Mouse (Mus musculus) hindbrain, embryonic 14.5 days (tissue): Measurements from ENCODE around the gene Ppp1r14c. TPM values are rescaled to one million over a fixed set of nuclear protein-coding genes. Genes with fewer than 3 reads are reported as not detected.
"Not testable (repeated sequence)": the region's sequence is repeated elsewhere in the genome, so short reads cannot be mapped to it uniquely, and the experiment has no call there.

Experiments used
- ATAC-seq: fragments of 200-750 bp; cut with Nextera tagmentation; 2 replicates; pipeline ENCODE4 v1.8.0; 2017; ENCODE audit warnings: moderate number of reproducible peaks, mild to moderate bottlenecking, moderate TSS enrichment, moderate library complexity; ENCODE audit not compliant: low FRiP score
- DNase-seq: peaks from one replicate; pipeline ENCODE4 v3.0.0-alpha.2; 2015; ENCODE audit warnings: low spot score
- H3K27ac ChIP-seq: fragments of 300-500 bp; sonication (generic); 2 replicates; pipeline ENCODE4 v1.5.1; 2014; ENCODE audit warnings: mild to moderate bottlenecking, moderate library complexity
- H3K27me3 ChIP-seq: fragments of 300-500 bp; sonication (generic); 2 replicates; pipeline ENCODE4 v1.6.1; 2014; ENCODE audit warnings: mild to moderate bottlenecking, low read length, mixed read lengths; ENCODE audit not compliant: control insufficient read depth, insufficient read depth
- H3K36me3 ChIP-seq: fragments of 300-500 bp; sonication (generic); replicated peaks from 2 replicates; pipeline ENCODE4 v1.6.1; 2014; ENCODE audit not compliant: control insufficient read depth, insufficient read depth
- H3K4me1 ChIP-seq: fragments of 300-500 bp; sonication (generic); replicated peaks from 2 replicates; pipeline ENCODE4 v1.6.1; 2014; ENCODE audit warnings: antibody characterized with exemption, low read length, mixed read lengths; ENCODE audit not compliant: control insufficient read depth, insufficient read depth
- H3K4me2 ChIP-seq: fragments of 300-500 bp; sonication (generic); replicated peaks from 2 replicates; pipeline ENCODE4 v1.6.1; 2014; ENCODE audit warnings: mild to moderate bottlenecking, moderate library complexity
- H3K4me3 ChIP-seq: fragments of 300-500 bp; sonication (generic); replicated peaks from 2 replicates; pipeline ENCODE4 v1.5.1; 2014; ENCODE audit warnings: mild to moderate bottlenecking, low read length
- H3K9ac ChIP-seq: fragments of 300-500 bp; sonication (generic); 2 replicates; pipeline ENCODE4 v1.6.1; 2014
- H3K9me3 ChIP-seq: fragments of 300-500 bp; sonication (generic); 2 replicates; pipeline ENCODE4 v1.6.1; 2016; ENCODE audit warnings: low read length; ENCODE audit not compliant: control insufficient read depth
- WGBS: fragments of 180-500 bp; shearing (Covaris S2); extraction: QIAGEN DNeasy Blood & Tissue Kit; methylation state at CpG from one replicate; pipeline ENCODE4 v1.1.7; 2014; 5-methylcytosine and 5-hydroxymethylcytosine counted together
- polyA plus RNA-seq: library from polyadenylated mRNA; unstranded; fragments of >200 nt; fragmentation: Nextera tagmentation; extraction: Ambion mirVana; gene quantifications from 2 replicates; pipeline ENCODE4 v1.2.1, GENCODE M21; 2014

Ppp1r14c gene
- polyA plus RNA-seq, 1 experiment from 2014 or later: 75.8 TPM

DNA sequence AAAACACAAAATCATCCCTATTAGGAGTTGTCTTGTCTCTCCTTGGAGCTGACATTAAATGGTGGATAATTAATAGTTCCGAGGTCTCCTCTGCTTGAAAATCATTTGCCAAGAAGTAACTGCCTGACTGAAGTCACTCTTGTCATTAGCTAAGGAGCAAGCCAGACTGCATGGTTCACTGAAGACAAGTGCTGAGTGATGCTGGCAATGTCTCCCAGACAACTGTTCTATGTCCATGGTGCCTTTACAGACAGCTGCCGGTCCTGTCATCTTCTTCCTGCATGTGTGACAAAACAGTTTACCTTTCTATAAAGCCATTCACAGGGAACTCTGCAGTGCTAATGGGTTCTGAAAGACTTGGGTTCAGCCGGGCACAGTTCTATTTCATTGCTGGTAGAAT lies 124.2 kb downstream of the Ppp1r14c start:
- H3K9ac ChIP-seq: no peak overlapping the region
- 76% methylated on average over 3 of the region's 3 CpGs for WGBS
- no peaks in the 10 kb centered on the region for H3K9me3 ChIP-seq
- no peaks in the 10 kb centered on the region for H3K27me3 ChIP-seq
- H3K36me3 ChIP-seq: no peaks in the 10 kb centered on the region
- H3K4me2 ChIP-seq: no peak overlapping the region
- H3K4me3 ChIP-seq: no peak overlapping the region
- H3K4me1 ChIP-seq: no peaks in the 10 kb centered on the region
- no peak for DNase-seq
- H3K27ac ChIP-seq: no peak overlapping the region
- ATAC-seq: no peak

DNA sequence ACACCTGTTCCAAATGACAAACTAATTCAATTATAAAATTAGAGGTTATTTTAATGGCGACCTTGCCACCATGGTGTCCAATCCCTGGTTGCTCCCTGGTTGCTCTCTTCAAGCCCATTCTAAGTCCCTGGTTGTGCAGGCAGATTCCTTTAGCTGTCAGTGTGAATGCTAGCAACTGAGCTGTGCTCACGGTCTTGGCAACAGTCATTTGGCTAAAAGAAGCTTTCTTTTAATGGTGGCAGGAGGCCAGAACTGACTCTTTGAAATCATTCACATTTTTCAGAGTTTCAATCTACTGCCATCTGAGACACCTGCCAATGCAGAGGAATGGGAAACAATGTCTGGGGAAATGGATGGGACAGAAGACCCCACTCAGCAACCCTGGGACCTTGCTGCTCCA lies 130.9 kb downstream of the Ppp1r14c start:
- H3K4me1 ChIP-seq: no peaks in the 10 kb centered on the region
- no peaks in the 10 kb centered on the region for H3K27me3 ChIP-seq
- no peak overlapping the region for H3K4me2 ChIP-seq
- WGBS: 70% methylated on average over 2 of the region's 2 CpGs
- no peak overlapping the region for H3K27ac ChIP-seq
- ATAC-seq (peak; percentile 71; the same call in 1 of the 2 replicates), DNase-seq (no peak)
- H3K4me3 ChIP-seq: no peak overlapping the region
- no peak overlapping the region for H3K9ac ChIP-seq
- no peaks in the 10 kb centered on the region for H3K36me3 ChIP-seq
- no peaks in the 10 kb centered on the region for H3K9me3 ChIP-seq

DNA sequence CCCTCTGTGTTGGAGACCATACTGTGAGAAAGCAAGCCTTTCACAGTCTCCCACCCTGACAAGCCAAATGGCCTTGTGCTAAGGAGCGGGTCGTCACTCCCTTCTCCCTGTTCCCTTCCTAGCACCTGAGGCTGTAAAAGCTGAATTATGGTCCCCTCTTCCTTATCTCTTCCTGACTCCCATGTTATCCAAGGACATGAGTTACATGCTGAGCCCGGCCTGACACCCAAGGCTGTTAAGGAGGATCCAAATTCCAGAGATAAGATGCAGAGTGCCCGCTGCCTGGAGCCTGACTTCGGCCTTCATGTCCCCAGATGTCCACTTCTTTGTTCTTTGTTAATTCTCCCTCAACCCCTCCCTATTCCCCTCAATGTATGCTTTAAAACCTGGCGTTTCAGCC lies 135.0 kb downstream of the Ppp1r14c start:
- not testable (repeated sequence) for DNase-seq, ATAC-seq, H3K36me3 ChIP-seq, H3K9me3 ChIP-seq, H3K9ac ChIP-seq, H3K4me1 ChIP-seq, H3K4me3 ChIP-seq, H3K4me2 ChIP-seq, H3K27ac ChIP-seq, H3K27me3 ChIP-seq
- WGBS: 87% methylated on average over 6 of the region's 6 CpGs

DNA sequence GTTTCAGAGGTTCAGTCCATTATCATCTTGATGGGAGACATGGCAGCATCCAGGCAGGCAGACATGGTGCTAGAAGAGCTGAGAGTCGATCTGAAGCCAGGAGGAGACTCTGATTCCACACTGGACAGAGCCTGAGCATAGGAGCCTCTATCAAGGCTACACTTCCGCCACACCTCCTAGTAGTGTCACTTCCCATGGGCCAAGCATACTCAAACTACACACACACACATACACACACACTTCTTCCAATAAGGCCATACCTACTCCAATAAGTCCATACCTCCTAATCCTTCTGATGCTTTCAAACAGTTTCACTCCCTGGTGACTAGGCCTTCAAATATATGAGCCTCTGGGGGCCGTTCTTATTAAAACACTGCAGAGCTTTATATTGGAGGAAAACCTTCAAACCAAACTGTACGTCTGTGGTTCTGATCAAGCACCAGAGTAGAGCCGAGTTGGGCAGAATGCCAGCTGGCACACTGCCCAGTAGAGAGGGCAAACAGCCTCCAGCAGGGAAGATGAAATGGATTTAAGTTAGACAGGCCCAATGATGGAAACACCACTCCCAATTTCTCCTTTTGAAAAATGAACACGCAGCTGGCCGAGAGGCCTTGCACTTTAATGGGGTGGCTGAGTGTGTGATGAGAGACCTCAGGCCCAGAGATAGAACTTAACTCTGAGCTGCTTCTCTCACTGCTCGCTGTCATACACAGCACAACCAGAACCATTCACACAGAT lies 141.8 kb downstream of the Ppp1r14c start:
- ATAC-seq: peak; percentile 56; the same call in 1 of the 2 replicates
- no peak overlapping the region for H3K27ac ChIP-seq
- 56% methylated on average over 8 of the region's 8 CpGs for WGBS

DNA sequence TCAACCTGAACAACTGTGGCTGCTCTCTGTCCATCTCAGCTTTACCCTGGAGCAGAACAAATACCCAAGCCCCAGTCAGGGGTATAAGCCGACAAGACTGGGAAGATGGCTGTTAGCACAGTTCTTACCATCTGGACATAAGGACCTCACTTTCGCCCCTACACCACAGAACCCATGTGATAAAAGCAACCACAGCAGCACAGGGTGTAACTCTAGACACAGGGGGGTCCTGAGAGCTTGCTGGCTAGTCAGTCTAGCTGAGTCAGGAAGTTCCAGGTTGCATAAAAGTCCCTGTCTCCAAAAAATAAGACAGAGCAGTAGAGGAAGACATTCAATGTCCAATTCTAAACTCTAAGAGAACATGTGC lies 142.3 kb downstream of the Ppp1r14c start:
- H3K4me1 ChIP-seq: peaks cover 13% of the 10 kb centered on the region; the same call in 1 of the 2 replicates
- no peak overlapping the region for H3K27ac ChIP-seq
- H3K27me3 ChIP-seq: no peaks in the 10 kb centered on the region
- no peak overlapping the region for H3K4me3 ChIP-seq
- no peaks in the 10 kb centered on the region for H3K36me3 ChIP-seq
- no peak overlapping the region for H3K4me2 ChIP-seq
- no peak for DNase-seq
- no peak for ATAC-seq
- no peaks in the 10 kb centered on the region for H3K9me3 ChIP-seq
- 73% methylated on average over 2 of the region's 2 CpGs for WGBS
- no peak overlapping the region for H3K9ac ChIP-seq

More for the DNA sequence above, 141.8 kb downstream of the Ppp1r14c start:
- H3K36me3 ChIP-seq: no peaks in the 10 kb centered on the region
- H3K9ac ChIP-seq: no peak overlapping the region
- no peak overlapping the region for H3K4me2 ChIP-seq
- H3K4me1 ChIP-seq: peaks cover 13% of the 10 kb centered on the region; the same call in 1 of the 2 replicates
- peak; percentile 82 for DNase-seq
- no peaks in the 10 kb centered on the region for H3K27me3 ChIP-seq
- no peak overlapping the region for H3K4me3 ChIP-seq
- no peaks in the 10 kb centered on the region for H3K9me3 ChIP-seq

DNA sequence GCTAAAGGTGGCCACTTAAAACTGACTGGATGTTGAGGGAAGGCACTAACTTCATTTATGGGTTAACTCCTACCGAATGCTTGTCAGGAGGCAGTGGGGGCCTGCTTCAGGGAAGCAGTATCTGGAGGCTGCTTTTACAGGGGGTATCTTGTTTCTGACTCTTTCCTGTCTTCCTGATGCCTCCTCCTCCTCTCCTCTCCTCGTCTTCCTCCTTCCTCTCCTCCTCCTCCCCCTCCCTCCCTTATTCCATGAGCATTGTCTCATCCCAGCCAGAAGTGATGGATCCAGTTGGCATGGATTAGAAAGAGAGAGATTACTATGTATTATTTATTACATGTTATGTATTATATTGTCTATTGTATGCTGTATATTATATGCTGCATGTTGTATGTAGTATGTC lies 142.9 kb downstream of the Ppp1r14c start:
- Histone ChIP-seq H3K36me3 (no peaks in the 10 kb centered on the region), H3K9ac (no peak overlapping the region), H3K9me3 (no peaks in the 10 kb centered on the region), H3K4me1 (peaks cover 13% of the 10 kb centered on the region; the same call in 1 of the 2 replicates), H3K4me3 (no peak overlapping the region), H3K27me3 (no peaks in the 10 kb centered on the region), H3K27ac (no peak overlapping the region), H3K4me2 (no peak overlapping the region)
- DNase-seq (no peak), ATAC-seq (no peak)
- 70% methylated on average over 2 of the region's 2 CpGs for WGBS

DNA sequence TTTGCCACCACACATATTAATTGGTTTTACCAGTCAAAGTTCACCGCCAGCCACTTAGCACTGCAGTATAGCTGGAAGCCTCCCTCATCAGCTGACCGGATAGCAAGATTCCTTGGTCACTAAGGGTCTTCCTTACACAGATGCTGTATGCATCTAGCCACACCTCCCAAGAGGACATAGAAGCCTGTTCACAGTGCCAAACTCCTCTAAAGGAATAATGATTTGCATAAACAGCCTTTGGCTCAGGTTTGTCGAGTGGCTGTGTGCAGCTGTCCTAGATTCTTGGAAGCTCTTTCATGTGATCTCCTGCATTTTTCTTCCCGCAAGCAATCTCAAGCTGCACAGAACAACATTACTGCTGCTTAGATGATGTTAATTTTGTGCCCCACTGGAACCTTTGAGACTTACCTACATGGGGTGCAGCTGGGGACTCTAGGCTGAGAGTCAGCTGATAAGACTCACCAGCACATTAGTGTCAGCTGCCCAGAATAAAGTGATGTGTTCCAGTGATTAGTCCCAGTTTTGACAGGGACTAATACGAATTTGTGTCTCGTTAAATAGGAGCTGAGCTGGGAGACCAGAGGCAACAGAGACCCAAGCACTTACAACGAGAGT lies 143.9 kb downstream of the Ppp1r14c start:
- DNase-seq: peak; percentile 36
- no peak overlapping the region for H3K4me2 ChIP-seq
- ATAC-seq: peak; percentile 46; the same call in 1 of the 2 replicates
- H3K9me3 ChIP-seq: no peaks in the 10 kb centered on the region
- H3K4me3 ChIP-seq: no peak overlapping the region
- H3K36me3 ChIP-seq: no peaks in the 10 kb centered on the region
- H3K4me1 ChIP-seq: peaks cover 13% of the 10 kb centered on the region; the same call in 1 of the 2 replicates
- WGBS: 47% methylated on average over 7 of the region's 7 CpGs
- no peak overlapping the region for H3K27ac ChIP-seq
- no peak overlapping the region for H3K9ac ChIP-seq
- H3K27me3 ChIP-seq: no peaks in the 10 kb centered on the region

DNA sequence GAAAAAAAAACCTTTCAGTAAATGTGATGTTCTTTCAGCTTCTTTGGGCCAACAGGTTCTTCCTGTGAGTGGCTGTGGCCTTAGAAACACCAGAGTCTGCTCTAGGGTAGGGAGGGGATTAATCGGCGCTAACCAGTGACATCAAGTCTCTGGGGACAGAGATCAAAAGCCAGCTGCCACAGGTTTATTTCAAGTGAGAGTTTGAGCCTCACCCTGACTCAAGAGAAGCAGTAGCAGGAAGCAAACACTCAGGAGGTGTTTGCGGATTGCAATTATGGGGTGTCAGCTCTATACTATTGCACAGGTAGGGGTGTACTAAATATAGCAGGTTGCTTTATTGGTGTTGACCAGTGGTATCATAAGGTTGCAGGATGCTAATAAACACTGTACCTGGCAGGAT lies 144.6 kb downstream of the Ppp1r14c start:
- no peak overlapping the region for H3K4me2 ChIP-seq
- H3K36me3 ChIP-seq: no peaks in the 10 kb centered on the region
- DNase-seq (no peak), ATAC-seq (no peak)
- no peak overlapping the region for H3K9ac ChIP-seq
- H3K9me3 ChIP-seq: no peaks in the 10 kb centered on the region
- peaks cover 13% of the 10 kb centered on the region; the same call in 1 of the 2 replicates for H3K4me1 ChIP-seq
- WGBS: 70% methylated on average over 3 of the region's 3 CpGs
- H3K4me3 ChIP-seq: no peak overlapping the region
- H3K27me3 ChIP-seq: no peaks in the 10 kb centered on the region
- H3K27ac ChIP-seq: no peak overlapping the region

DNA sequence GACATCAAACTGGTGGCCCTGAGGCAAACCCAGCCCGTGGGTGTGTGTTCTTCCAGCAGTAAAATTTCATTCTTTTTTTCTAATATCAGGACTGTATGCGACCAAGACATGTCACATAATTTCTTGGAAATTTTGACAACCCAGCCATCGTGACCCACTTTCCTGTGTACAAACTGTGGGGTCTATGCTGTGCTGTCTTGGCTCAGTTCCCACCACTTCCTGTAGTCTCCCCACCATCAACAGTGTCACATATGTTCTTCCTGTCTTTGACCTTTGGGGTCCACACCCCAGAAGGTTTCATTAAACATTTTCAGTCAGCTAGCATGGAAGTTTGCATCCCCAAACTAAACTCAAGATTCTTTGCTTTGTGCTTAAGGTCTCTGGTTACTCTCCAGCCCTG lies 145.5 kb downstream of the Ppp1r14c start:
- 72% methylated on average over 3 of the region's 3 CpGs for WGBS
- Histone ChIP-seq H3K9ac (no peak overlapping the region), H3K9me3 (no peaks in the 10 kb centered on the region), H3K27ac (no peak overlapping the region), H3K27me3 (no peaks in the 10 kb centered on the region), H3K4me1 (peaks cover 13% of the 10 kb centered on the region; the same call in 1 of the 2 replicates), H3K4me2 (no peak overlapping the region), H3K36me3 (no peaks in the 10 kb centered on the region), H3K4me3 (no peak overlapping the region)
- DNase-seq: no peak
- no peak for ATAC-seq
